Mouse (Mus musculus): ENCODE data around the gene Cwc25.

- TF ChIP-seq CTCF (IDR thresholded peaks at IDR 0.05; ENCODE audit: extremely low read depth, insufficient read length, insufficient replicate concordance, low read depth, low read length): no peak
- TF ChIP-seq POLR2A (IDR thresholded peaks at IDR 0.05; ENCODE audit: low read depth, low read length): no peak
Measured at GRCm38 (mm10) chr11:97798083-97798435, 31.7 kb upstream of the Cwc25 start.
